Mouse (Mus musculus) heart, postnatal 36 days (tissue): ENCODE results near the gene Olfr862. TPM values are rescaled to one million over a fixed set of nuclear protein-coding genes. Genes with fewer than 3 reads are reported as not detected.

Experiments used
- DNase-seq, 2 experiments: peaks; one replicate each; pipeline ENCODE4 v3.0.0; 2021 to 2022
- intact Hi-C: fragments of 180-260 bp; cut with DNase I; formaldehyde crosslinking; loops from one replicate; pipeline ENCODE4 v1.15.1; 2025
- total RNA-seq, 2 experiments: library from RNA; stranded (reverse); gene quantifications; 2 replicates each; pipeline ENCODE4 v1.2.3; 2021

The Olfr862 gene
- total RNA-seq: not detected

DNA sequence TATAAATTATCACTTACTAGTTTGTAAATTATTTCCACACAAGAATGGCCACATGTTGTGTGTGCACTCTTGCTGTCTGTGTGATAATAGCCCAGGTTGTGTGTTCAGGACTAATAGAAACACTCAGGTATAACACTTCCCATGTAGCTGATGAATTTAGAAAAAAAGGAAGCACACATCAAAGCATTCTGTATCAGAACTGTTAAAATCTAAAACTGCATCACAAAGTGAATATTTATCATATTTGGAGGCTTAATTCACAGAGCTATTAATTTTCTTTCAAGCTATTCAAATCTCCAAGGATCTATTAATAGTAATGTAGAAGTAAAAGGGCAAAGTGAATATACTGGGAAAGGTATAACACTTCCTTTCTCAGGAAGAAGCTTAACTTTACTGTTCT, at the start of gene Olfr862:
TSS of gene Olfr862 (minus strand) at position 101 of the 400 bp plus-strand sequence.
- DNase-seq: no peak
- intact Hi-C loops: no loop called here

DNA sequence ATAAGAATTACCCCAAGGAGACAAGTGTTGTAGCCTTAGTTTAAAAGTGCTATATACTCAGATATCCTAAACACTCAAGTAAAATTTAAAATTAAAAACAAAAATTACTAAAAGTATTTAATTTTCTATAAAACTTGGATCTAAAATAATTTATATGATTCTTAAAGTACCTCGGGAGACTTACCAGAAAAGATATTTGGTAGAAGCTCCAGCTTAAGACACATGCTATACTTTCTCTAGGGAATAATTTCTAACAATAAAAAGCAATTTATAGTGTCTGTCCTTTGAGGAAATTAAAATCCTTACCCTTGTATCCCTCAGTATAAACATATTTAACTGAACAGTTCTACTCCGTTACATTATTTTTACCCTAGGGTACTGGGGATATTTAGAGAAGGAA, 28.8 kb upstream of the Olfr862 start, which contains the start of gene Olfr77:
TSS of gene Olfr77 (plus strand) at position 301 of the 400 bp plus-strand sequence.
- intact Hi-C loops: no loop called here
- DNase-seq: no peak

DNA sequence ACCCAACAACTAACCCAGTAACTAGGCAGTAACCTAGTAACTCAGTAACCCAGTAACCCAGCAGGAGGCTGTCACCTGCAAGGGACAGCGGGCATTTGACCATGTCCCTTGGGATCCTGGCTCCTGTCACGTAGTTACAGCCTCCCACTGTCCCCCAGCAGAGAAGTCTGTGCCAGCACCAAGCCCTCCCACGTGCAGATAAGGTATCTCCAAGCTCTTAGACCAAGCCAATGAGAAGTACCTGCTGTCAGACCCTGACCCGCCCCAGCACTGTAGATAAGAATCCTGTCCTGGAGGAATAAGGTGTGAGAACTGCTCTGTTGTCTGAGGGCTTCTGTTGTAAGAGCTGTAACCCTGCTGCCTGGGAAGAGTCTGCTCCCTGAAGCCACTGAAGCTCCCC, 23.4 kb upstream of the Olfr862 start:
- DNase-seq: no peak
- intact Hi-C loops: no loop called here

DNA sequence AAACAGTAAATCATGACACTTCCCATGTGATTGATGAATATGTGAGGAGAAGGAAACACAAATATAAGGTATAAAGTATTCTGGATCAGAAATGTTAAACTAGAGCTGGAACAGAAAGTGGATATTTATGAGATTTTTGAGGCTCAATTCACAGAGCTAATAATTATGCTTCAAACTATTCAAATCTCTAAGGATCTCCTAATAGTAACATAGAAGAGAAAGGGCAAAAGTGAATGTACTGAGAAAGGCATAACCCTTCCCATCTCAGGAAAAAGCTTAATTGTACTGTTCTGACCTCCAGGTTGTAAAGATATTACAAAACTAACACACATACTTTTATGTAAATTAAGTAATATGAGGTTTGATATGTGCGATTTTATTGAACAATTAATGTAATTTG, 38.2 kb downstream of the Olfr862 start, which contains the start of gene Olfr860:
TSS of gene Olfr860 (minus strand) at position 101 of the 400 bp plus-strand sequence.
- no peak for DNase-seq
- intact Hi-C loops: no loop called here

Other genes with a start within 250 kb of the Olfr862 start
- gene Olfr857, start 178.6 kb downstream of the Olfr862 start, total RNA-seq: not detected
- not detected for gene Olfr58, start 107.7 kb downstream of the Olfr862 start, total RNA-seq
- not detected for gene Olfr859, start 83.1 kb downstream of the Olfr862 start, total RNA-seq
- not detected for gene Olfr860, start 38.3 kb downstream of the Olfr862 start, total RNA-seq
- gene Olfr77, start 28.9 kb upstream of the Olfr862 start, total RNA-seq: not detected
- not detected for gene Olfr866, start 140.0 kb upstream of the Olfr862 start, total RNA-seq
- gene Olfr867, start 169.6 kb upstream of the Olfr862 start, total RNA-seq: not detected
- not detected for gene Olfr868, start 210.6 kb upstream of the Olfr862 start, total RNA-seq
- gene Olfr869, start 241.0 kb upstream of the Olfr862 start, total RNA-seq: not detected